Mouse (Mus musculus) limb, embryonic 12.5 days (tissue): ENCODE results near the gene A030014E15Rik. TPM values are rescaled to one million over a fixed set of nuclear protein-coding genes. Genes with fewer than 3 reads are reported as not detected.
"Not testable (repeated sequence)": the region's sequence is repeated elsewhere in the genome, so short reads cannot be mapped to it uniquely, and the experiment has no call there.

Experiments
- ATAC-seq: fragments of 200-750 bp; cut with Nextera tagmentation; 2 replicates; pipeline ENCODE4 v1.8.0; 2017; ENCODE audit warnings: low read depth, moderate TSS enrichment; ENCODE audit not compliant: insufficient number of reproducible peaks, insufficient read depth, low FRiP score, low TSS enrichment
- H3K27ac ChIP-seq: fragments of 300-500 bp; sonication (generic); 2 replicates; pipeline ENCODE4 v1.5.1; 2016; ENCODE audit warnings: mild to moderate bottlenecking, moderate library complexity
- H3K27me3 ChIP-seq: fragments of 300-500 bp; sonication (generic); 2 replicates; pipeline ENCODE4 v1.6.1; 2016; ENCODE audit warnings: mild to moderate bottlenecking, moderate library complexity
- H3K36me3 ChIP-seq: fragments of 300-500 bp; sonication (generic); 2 replicates; pipeline ENCODE4 v1.6.1; 2016; ENCODE audit warnings: mild to moderate bottlenecking, moderate library complexity
- H3K4me1 ChIP-seq: fragments of 300-500 bp; sonication (generic); replicated peaks from 2 replicates; pipeline ENCODE4 v1.6.1; 2016
- H3K4me2 ChIP-seq: fragments of 300-500 bp; sonication (generic); 2 replicates; pipeline ENCODE4 v1.6.1; 2016; ENCODE audit warnings: mild to moderate bottlenecking, moderate library complexity
- H3K4me3 ChIP-seq: fragments of 300-500 bp; sonication (generic); replicated peaks from 2 replicates; pipeline ENCODE4 v1.5.1; 2016; ENCODE audit warnings: mild to moderate bottlenecking
- H3K9ac ChIP-seq: fragments of 300-500 bp; sonication (generic); replicated peaks from 2 replicates; pipeline ENCODE4 v1.6.1; 2016; ENCODE audit warnings: mild to moderate bottlenecking, moderate library complexity
- H3K9me3 ChIP-seq: fragments of 300-500 bp; sonication (generic); 2 replicates; pipeline ENCODE4 v1.6.1; 2016; ENCODE audit warnings: mild to moderate bottlenecking, moderate library complexity
- WGBS: fragments of 180-500 bp; shearing (Covaris S2); methylation state at CpG from one replicate; pipeline ENCODE4 v1.1.7; 2016; 5-methylcytosine and 5-hydroxymethylcytosine counted together
- polyA plus RNA-seq: library from polyadenylated mRNA; unstranded; fragments of >200 nt; fragmentation: Nextera tagmentation; extraction: Ambion mirVana; gene quantifications from 2 replicates; pipeline ENCODE4 v1.2.1, GENCODE M21; 2016

The A030014E15Rik gene
- polyA plus RNA-seq = not detected in 2 replicates

DNA sequence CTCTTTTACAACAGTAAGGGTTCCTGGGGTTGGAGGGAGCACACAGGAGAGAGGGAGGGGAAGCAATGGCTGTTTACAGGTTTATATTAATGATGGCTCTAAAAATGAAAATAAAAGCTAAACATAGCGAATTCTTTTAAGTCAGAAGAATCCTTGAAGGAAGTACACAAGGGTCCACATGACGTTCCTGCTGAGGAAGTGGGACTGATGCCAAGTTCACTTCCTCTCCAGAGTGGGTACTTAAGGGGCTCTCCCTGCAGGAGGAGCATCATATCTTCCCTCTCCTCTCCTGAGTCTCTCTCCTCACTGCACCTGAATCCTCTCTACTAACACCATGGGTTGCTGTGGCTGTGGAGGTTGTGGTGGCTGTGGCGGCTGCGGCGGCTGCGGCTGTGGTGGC is at the start of gene A030014E15Rik:
TSS of gene A030014E15Rik (plus strand) at position 268 of the 400 bp plus-strand sequence.
- 85% methylated on average over 6 of the region's 6 CpGs for WGBS

DNA sequence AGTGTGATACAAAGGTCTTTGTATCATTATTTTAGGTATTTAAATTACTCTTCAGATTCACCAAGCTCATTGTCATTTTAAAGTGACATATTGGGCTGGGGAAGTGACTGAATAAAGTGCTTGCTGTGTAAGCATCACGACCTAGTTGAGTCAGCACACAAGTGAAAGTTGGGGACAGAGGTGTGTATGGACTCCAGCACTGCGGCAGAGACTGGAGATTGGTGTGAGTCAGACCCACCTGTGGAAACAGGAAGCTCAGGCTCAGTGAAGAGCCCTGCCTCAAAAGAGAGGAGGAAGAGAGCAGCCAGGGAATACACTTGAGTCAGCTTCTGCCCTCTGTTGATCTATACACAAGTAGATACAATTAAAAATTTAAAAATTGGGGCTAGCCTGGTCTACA is 45.5 kb upstream of the A030014E15Rik start:
- 80% methylated on average over 2 of the region's 2 CpGs for WGBS
- Histone ChIP-seq H3K9ac (no peak overlapping the region), H3K4me3 (no peak overlapping the region), H3K4me1 (no peaks in the 10 kb centered on the region), H3K27ac (no peak overlapping the region), H3K9me3 (no peaks in the 10 kb centered on the region), H3K36me3 (peaks cover 56% of the 10 kb centered on the region), H3K27me3 (no peaks in the 10 kb centered on the region), H3K4me2 (no peak overlapping the region)
- no peak for ATAC-seq

More for the DNA sequence above, at the start of gene A030014E15Rik:
- no peak for ATAC-seq
- H3K9ac ChIP-seq = no peak within 1 kb of the TSS
- H3K27ac ChIP-seq = no peak within 1 kb of the TSS
- no peaks in the 10 kb centered on the region for H3K9me3 ChIP-seq
- no peak within 1 kb of the TSS for H3K4me3 ChIP-seq
- no peaks in the 10 kb centered on the region for H3K4me1 ChIP-seq
- no peak within 1 kb of the TSS for H3K4me2 ChIP-seq
- H3K36me3 ChIP-seq = no peaks in the 10 kb centered on the region
- H3K27me3 ChIP-seq = no peaks in the 10 kb centered on the region

DNA sequence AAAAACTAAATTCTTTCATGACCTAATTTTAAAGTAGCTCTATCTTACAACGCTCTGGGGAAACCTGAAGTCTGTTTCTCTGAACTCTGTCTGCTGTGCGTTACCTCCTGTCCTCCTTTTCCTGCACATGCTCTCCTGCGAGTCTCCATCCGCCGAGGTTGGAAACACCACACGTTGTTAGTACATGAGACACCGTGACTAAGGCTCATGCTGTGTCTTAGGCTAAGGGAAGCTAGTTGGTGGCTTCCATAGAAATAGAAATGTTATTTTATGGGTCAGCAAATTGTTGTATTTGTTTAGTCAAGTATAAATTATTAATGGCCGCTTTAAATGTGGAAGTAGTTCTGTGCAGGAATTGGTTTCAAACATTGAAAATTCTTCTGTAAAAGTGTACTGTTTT is 44.5 kb upstream of the A030014E15Rik start:
- H3K4me2 ChIP-seq = no peak overlapping the region
- no peak overlapping the region for H3K4me3 ChIP-seq
- peaks cover 61% of the 10 kb centered on the region for H3K36me3 ChIP-seq
- no peak for ATAC-seq
- no peaks in the 10 kb centered on the region for H3K9me3 ChIP-seq
- H3K4me1 ChIP-seq = no peaks in the 10 kb centered on the region
- H3K27ac ChIP-seq = no peak overlapping the region
- H3K9ac ChIP-seq = no peak overlapping the region
- WGBS = 89% methylated on average over 8 of the region's 8 CpGs
- no peaks in the 10 kb centered on the region for H3K27me3 ChIP-seq

DNA sequence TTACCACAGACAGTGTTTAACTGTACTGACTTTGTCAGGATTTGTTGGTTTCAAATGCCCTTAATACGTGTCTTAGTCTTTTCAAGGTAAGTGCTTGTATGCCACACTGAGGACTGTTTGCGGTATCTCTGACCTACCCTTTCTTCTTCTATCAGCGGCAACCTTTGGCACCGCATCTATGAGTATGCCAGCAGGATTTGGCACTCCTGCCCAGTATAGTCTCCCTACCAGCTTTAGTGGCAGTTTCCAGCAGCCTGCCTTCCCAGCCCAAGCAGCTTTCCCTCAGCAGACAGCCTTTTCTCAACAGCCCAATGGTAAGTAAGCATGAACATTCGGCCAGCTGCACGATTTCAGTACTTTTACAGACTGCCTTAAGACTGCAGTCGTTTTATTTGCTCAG is 31.4 kb upstream of the A030014E15Rik start:
- peaks cover 46% of the 10 kb centered on the region for H3K36me3 ChIP-seq
- 96% methylated on average over 7 of the region's 7 CpGs for WGBS
- no peak for ATAC-seq

DNA sequence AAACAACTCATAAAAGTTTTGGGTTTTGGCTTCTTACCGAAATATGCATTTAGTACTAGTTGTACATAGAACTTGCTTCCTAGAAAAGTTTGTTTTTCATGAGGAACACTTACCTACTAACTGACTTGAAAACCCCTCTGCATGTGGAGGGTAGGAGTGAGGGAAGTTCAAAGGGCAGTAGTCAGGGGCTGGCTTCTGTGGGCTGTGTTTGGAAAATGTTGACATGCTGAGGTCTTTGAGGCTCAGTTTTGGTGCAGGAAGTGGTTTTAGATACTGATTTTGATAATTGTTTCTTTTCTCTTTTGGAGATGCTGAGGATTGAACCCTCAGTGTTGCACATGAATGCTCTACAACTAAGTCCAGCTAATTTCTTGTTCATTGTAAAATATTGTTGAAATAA is 24.1 kb upstream of the A030014E15Rik start:
- 94% methylated on average over 1 of the region's 1 CpGs for WGBS
- no peaks in the 10 kb centered on the region for H3K27me3 ChIP-seq
- no peaks in the 10 kb centered on the region for H3K9me3 ChIP-seq
- H3K27ac ChIP-seq = no peak overlapping the region
- H3K4me3 ChIP-seq = no peak overlapping the region
- peaks cover 34% of the 10 kb centered on the region for H3K36me3 ChIP-seq
- H3K4me1 ChIP-seq = no peaks in the 10 kb centered on the region
- ATAC-seq = no peak
- no peak overlapping the region for H3K9ac ChIP-seq
- no peak overlapping the region for H3K4me2 ChIP-seq

More for the DNA sequence above, 31.4 kb upstream of the A030014E15Rik start:
- Histone ChIP-seq H3K4me3 (no peak overlapping the region), H3K9me3 (no peaks in the 10 kb centered on the region), H3K4me2 (no peak overlapping the region), H3K4me1 (no peaks in the 10 kb centered on the region), H3K27me3 (no peaks in the 10 kb centered on the region), H3K27ac (no peak overlapping the region), H3K9ac (no peak overlapping the region)

DNA sequence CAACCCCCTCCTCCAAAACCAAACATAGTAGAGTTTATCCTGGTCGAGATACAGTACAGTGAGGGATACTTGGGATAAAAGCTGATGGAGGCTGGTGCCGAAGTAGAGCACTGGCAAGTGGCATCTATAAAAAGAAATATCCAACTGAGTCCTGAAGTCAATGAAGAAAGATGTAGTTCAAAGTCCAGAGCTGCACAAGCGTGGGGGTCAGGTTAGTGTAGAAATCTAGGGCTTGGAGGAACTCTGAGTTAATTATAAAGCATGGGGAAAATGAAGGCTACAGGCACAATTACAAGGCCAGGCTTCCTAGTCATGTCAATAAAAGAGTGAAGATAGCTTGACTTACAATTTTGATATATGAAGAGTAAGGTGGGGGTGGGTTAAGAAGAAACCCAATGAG is 23.5 kb upstream of the A030014E15Rik start:
- Histone ChIP-seq H3K9ac (no peak overlapping the region), H3K4me3 (no peak overlapping the region), H3K9me3 (no peaks in the 10 kb centered on the region), H3K27me3 (no peaks in the 10 kb centered on the region), H3K36me3 (peaks cover 34% of the 10 kb centered on the region), H3K4me1 (no peaks in the 10 kb centered on the region), H3K27ac (no peak overlapping the region), H3K4me2 (no peak overlapping the region)
- ATAC-seq = no peak
- 92% methylated on average over 3 of the region's 3 CpGs for WGBS

DNA sequence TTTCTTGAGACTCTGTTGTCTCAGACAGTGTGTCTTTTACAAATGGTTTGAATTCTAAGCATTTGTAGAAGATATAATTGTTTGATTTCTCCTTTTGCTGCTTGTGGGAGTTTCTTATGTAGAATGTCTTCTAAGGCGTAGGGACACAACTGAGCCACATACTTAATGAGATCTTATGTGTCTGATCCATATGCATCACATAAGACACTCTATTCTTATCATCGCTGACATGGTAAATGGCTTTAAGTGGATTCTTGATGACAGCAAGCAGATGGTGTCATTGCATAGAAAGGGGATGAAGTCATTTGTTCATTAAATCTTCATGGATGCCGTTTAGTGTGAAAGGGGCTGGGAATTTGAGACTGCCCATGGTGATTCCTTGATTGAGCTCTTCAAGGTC is 18.8 kb upstream of the A030014E15Rik start:
- WGBS = 85% methylated on average over 3 of the region's 3 CpGs
- ATAC-seq = no peak
- no peaks in the 10 kb centered on the region for H3K9me3 ChIP-seq

DNA sequence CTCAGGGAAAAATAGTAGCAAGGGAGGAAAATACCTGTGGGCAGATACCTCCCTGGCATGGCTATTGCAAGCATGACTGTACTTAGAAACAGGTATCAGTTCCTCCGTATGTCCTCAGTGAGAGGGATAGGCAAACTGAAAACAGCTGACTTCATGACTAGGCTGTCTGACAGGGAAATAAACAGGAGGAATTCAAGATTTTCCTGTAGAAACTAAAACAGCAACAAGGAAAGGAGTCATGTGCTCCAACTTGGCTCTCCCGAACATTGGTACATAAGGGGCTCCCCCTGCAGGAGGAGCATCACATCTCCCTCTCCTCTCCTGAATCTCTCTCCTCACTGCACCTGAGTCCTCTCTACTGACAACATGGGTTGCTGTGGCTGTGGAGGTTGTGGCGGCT is 11.7 kb upstream of the A030014E15Rik start, which contains the start of gene A030005L19Rik:
TSS of gene A030005L19Rik (plus strand) at position 301 of the 400 bp plus-strand sequence.
- Histone ChIP-seq H3K27ac (no peak within 1 kb of the TSS), H3K4me3 (no peak within 1 kb of the TSS), H3K4me1 (no peaks in the 10 kb centered on the region), H3K9me3 (no peaks in the 10 kb centered on the region), H3K36me3 (no peaks in the 10 kb centered on the region), H3K27me3 (no peaks in the 10 kb centered on the region), H3K4me2 (no peak within 1 kb of the TSS), H3K9ac (no peak within 1 kb of the TSS)
- no peak for ATAC-seq
- 85% methylated on average over 3 of the region's 3 CpGs for WGBS

More for the DNA sequence above, 18.8 kb upstream of the A030014E15Rik start:
- H3K36me3 ChIP-seq = peaks cover 20% of the 10 kb centered on the region
- no peak overlapping the region for H3K9ac ChIP-seq
- H3K4me2 ChIP-seq = no peak overlapping the region
- H3K4me1 ChIP-seq = no peaks in the 10 kb centered on the region
- H3K4me3 ChIP-seq = no peak overlapping the region
- H3K27me3 ChIP-seq = no peaks in the 10 kb centered on the region
- H3K27ac ChIP-seq = no peak overlapping the region

DNA sequence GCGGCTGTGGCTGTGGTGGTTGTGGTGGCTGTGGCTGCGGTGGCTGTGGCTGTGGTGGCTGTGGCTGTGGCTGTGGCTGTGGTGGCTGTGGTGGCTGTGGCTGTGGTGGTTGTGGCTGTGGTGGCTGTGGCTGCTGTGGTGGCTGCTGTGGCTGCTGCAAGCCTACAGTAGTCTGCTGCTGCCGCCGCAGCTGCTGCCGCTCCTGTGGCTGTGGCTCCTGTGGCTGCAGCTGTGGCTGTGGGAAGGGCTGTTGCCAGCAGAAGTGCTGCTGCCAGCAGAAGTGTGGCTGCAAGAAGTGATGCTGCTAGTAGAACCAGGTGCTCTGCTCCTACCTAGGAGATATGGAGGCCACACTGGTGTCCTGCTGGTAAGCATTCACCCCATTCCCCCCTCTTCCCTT is 11.3 kb upstream of the A030014E15Rik start:
- H3K9me3 ChIP-seq, H3K27me3 ChIP-seq, H3K36me3 ChIP-seq, H3K9ac ChIP-seq, H3K4me1 ChIP-seq, H3K27ac ChIP-seq, ATAC-seq, H3K4me3 ChIP-seq, H3K4me2 ChIP-seq: not testable (repeated sequence)
- WGBS = 93% methylated on average over 5 of the region's 5 CpGs

DNA sequence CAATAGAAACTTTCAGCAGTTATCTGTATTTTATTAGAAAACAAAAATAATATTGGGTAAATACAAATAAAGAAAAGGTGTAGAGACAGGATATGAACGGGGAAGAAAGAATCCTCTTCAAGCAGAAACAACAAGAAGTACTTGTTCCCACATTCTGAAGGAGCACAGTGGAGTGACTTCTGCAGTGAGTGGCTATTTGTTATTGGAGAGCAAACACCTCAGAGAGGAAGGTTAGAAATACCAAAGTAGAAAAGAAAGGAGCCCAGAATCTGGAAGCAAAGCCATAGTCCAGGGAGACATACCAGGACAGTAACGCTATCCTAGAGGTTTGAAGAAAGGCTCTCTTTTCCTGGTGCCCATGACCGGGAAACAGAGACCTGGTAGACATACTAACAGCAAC is 5.8 kb downstream of the A030014E15Rik start:
- ATAC-seq, H3K4me2 ChIP-seq, H3K9ac ChIP-seq, H3K27ac ChIP-seq, H3K36me3 ChIP-seq, H3K9me3 ChIP-seq, H3K27me3 ChIP-seq, H3K4me1 ChIP-seq, H3K4me3 ChIP-seq: not testable (repeated sequence)
- 87% methylated on average over 2 of the region's 3 CpGs for WGBS

DNA sequence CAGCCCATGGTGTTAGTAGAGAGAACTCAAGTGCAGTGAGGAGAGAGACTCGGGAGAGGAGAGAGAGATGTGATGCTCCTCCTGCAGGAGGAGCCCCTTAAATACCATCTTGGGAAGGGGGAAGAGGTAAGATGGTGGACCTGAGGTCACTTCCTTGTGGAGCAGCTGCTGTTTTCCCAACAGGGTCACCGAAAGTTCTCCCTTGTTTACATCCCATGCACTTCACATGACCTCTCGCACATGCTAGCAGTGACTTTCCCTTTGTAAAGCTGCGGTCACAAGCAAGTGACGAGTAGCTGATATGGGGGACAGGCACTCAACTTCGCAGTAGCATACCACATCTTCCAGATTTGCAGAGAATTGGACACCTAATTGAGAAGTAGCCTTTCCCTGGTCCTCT is 6.6 kb downstream of the A030014E15Rik start, which contains the start of gene Gm6217:
TSS of gene Gm6217 (minus strand) at position 74 of the 400 bp plus-strand sequence.
- ATAC-seq, H3K9me3 ChIP-seq, H3K27me3 ChIP-seq, H3K9ac ChIP-seq, H3K36me3 ChIP-seq, H3K4me1 ChIP-seq, H3K4me3 ChIP-seq, H3K27ac ChIP-seq, H3K4me2 ChIP-seq: not testable (repeated sequence)
- no CpG with 5 or more reads among the region's 6 CpGs for WGBS

DNA sequence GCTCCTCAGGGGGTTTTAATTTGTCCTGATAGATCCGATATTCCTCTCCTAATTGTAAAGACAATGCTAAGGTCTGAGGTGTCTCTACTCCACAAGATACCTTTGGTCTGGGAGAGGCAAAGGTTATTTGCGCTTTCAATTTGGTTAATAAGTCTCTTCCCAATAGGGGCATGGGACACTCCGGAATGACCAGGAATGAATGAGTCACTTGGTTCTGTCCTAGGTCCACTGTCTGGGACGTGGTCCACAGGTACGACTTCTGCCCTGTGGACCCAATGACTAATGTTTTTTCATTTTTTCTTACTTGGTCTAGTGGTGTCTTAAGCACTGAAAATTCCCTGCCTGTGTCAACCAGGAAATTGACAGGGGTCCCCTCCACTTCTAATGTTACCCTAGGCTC is 13.9 kb downstream of the A030014E15Rik start:
- H3K27ac ChIP-seq = no peak overlapping the region
- 92% methylated on average over 5 of the region's 5 CpGs for WGBS
- peaks cover 12% of the 10 kb centered on the region; the same call in 1 of the 2 replicates for H3K9me3 ChIP-seq
- H3K4me2 ChIP-seq = no peak overlapping the region
- H3K27me3 ChIP-seq = no peaks in the 10 kb centered on the region
- no peak overlapping the region for H3K4me3 ChIP-seq
- no peak for ATAC-seq
- no peaks in the 10 kb centered on the region for H3K36me3 ChIP-seq
- no peak overlapping the region for H3K9ac ChIP-seq
- H3K4me1 ChIP-seq = no peaks in the 10 kb centered on the region
